Mouse (Mus musculus): Measurements from ENCODE around the gene Ssbp2.

Gene Ssbp2

DNA sequence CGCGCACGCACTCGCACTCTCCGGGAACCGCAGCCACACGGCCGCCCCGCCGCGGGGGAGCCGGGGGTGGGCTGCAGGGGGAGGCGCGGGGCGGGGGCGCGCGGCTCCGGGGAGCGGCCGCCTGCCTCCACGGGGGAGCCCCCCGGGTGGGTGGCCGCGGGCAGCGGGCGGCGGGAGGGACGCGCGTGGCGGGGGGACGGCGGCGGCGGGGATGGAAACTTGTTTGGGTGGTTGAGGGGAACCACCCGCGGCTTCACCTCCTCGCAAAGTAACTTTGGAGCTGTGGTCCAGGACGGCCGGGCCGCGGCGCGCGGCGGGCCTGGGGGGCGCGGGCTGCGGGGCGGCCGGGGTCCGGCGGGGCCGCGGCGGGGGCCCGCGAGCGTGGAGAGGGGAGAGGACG is 1.2 kb downstream of the Ssbp2 start:
- DNase-seq (ENCODE audit: low read depth, low spot score) = no peak

DNA sequence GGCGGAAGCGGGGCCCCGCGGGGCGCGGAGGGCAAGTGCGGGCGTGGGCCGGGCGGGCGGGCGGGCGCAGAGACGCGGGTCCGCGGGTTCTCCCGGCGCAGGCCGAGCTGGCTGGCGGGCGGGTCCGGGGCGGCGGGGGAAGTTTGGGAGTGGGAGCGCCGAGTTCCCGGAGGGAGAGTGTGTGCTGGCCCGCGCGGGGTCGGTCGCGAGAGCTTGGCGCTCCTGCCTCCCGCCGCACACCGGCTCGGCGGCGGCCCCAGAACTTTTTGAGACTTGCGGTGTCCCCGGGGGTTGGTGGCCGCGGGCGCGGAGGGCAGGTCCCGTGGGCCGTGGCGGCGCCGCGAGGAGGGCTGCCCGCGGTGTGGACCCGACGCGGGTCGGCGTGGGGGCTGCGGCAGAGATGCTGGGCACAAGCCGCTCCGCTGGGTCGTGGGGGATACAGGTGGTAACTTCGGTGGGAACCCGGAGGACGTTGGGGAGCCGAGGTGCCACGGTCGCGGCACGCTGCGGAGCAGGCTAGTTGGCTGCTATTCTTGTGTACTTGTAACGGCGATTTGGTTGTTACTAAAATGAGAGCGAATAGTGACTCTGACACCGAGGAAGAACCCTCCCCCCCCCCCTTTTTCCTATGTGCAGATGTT is 1.7 kb downstream of the Ssbp2 start:
- no peak for DNase-seq (ENCODE audit: low read depth, low spot score)

DNA sequence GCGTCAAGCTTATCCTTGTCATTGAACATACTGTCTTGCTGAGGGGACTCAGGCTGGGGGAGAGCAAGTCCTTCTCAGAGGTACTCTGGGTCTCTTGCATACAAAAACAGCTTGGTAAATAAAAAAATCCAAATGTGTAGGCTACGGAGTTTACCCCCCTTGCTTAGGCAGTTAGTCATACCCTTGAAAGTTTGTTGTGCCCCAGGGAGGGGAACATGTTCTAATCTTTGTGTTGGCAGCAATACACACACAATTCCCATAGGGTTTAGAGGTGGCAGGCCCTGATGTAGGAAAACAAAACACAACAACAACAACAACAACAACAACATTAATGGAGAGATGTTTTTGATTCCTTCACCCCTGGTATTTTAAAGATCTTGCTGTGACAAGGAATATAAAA is 2.3 kb downstream of the Ssbp2 start:
- no peak for DNase-seq (ENCODE audit: low read depth, low spot score)

DNA sequence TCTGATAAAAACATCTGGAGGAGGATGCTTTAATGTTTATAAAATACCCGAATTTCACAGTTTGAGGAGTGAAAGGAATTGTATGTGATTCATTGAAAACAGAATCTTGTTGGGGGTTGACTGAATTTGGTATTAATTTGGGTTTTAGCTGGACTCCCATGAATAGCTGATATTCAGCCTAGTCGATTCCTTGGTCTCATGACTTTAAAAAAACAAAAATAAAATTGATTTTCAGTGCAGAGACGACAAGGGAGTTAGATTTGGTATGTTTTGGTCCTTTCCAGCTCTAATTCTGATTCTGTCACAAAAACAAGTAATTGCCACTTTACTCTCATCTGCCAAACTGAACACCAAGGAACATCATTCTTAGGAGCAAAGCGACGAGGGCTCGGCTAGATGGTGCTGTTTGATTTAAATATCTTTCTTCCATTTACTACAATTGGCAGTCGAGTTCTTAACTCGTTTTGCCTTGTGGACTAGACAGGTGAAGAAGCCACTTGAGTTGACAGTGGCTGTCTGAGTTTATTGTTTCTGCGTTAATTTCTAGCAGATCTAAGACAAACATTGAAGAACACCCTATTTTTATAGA is 2.9 kb downstream of the Ssbp2 start:
- no peak for DNase-seq (ENCODE audit: low read depth, low spot score)

DNA sequence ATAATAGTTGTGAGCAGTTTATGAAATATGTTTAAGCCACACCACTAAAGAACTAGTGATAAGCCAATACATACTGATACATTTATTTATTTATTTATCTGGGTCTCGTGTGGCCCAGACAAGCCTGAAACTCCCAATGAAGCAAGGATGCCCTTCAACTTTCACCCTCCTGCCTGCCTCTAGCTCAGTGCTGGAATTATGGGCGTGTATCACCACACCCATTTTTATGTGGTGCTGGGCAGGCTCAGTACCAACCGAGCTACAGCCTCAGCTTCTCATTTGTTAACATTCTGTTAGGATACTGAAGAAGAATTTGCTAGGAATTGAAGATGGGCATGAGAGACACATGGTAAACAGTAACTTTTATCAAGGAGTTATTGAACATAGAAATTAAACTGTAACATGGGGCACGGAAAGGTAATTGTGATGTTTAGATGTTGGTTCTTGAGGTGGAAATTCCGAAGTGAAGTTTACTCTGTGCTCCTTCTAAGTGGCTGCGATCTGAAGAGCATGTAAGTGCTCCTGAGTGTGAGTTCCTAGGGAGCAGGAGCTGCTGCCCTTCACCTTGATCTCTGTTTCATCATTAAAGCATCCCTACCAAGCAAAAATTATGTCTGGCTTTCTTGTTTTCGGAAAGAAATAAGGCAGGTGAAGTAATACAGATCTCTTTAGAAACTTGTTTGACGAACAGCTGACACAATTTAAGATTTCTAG is 5.1 kb downstream of the Ssbp2 start:
- DNase-seq (ENCODE audit: low read depth, low spot score) = no peak

DNA sequence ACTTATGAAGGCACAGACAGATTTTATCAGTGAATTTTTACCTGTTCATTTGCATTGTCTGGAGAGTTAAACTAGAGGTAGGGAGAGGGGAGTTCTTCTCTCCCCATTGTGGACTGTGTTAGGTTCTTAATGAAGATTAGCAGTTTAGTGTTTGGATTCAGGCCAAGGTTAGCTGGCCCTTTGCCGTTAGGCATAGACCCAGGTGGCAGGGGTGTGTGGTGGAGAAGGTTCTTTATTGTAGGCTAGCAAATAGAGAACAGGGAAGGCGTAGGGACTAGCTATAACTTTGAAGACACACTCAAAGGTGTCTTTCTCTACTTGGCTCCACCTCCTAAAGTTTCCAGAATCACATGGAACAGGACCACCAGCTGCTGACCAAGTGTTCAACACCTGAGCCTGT is 11.5 kb downstream of the Ssbp2 start:
- no peak for DNase-seq (ENCODE audit: low read depth, low spot score)

DNA sequence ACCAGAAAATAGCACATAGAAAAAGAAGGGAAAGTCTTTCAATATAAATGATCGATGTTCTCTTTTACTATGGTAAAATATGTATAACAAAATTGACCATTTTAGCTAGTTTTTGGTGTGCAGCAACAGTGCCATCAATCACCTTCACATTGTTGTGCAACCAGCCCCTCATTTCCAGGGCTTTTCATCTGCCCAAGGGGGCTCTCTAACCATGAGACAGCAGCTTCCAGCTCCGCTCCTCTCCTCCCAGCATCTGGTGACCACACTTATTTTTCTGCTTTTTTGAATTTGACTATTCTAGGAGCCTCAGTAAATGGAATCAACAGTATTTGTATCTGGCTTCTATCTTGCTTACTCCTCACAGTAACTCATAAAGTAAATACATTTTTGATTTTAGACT is 11.9 kb downstream of the Ssbp2 start:
- DNase-seq (ENCODE audit: low read depth, low spot score) = no peak

DNA sequence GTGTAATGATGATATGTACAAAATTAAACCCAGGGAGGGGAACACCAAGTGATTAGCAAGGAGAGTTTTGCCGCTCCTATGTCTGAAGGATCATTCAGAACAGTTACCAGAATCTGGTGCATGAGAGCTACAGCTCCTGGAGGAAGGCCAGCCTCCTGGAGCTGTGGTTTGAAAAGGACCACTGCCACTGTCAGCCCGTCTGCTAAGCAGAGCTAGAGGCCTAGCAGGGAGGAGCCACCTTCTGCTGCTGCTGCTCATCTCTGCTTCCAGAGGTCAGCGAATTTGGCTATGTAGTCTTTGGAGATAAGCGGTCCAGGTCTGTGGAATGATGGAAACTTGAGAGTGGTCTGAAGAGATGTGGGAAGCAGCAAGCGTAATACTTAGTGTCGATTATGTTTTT is 13.4 kb downstream of the Ssbp2 start:
- no peak for DNase-seq (ENCODE audit: low read depth, low spot score)

DNA sequence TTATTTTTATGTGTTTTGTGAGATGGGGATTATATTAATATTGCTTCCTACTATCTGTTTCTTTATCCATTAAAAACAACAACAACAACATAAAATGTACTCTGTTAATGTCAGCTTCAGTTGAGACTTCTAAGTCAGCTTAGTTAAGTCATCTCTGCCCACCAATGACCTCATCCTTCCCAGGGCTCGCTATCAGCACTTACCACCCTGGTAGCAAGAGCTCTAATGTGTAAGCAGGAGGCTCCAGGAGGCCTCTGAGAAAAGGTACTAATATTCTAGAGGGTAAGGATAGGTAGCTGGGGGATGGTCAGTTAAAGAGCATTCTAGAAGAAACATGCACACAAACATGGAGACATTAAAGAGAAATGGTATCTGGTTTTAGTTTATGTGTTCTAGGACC is 13.9 kb downstream of the Ssbp2 start:
- DNase-seq (ENCODE audit: low read depth, low spot score) = no peak

DNA sequence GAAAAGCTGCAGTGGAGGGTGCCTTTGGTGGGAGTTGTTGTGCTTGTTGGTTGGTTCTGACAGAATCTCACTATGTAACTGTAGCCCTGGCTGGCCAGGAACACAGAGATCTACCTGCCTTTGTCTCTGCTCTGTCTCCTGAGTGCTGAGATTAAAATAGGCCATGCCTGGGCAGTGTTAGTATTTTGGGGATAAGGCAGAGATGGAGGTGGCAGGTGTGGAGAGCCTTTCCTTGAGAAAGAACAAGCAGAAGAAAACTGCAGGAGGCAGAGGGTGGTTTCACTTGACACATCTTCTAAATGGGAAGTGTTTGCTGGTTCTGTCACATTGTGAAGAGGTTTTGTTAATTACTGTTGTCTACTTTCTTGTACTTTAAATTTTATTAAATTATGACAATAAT is 15.8 kb downstream of the Ssbp2 start:
- DNase-seq (ENCODE audit: low read depth, low spot score) = no peak

DNA sequence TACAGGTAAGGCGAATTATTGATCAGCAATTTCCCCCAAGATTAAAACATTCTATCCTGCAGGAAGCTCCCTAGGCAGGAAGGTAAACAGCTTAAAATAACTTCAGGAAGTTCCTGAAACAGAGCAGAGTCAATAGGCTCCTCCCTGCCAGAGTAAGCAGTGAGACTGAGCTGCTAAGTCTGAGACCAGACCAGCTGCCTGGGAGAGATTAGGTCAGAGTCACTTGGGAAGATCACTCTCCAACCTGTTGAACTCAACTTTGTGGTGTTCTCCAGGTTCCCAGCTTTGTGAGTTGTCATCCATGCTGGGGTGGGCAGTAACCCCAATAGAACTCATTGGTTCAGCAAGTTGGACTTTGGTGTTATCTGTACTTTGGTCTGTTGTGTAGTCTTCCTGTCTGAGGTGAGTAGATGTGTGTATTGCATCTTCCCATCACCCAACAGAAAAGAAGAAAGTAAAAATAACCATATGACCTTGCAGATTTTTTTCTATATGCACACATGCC is 16.6 kb downstream of the Ssbp2 start:
- no peak for DNase-seq (ENCODE audit: low read depth, low spot score)

DNA sequence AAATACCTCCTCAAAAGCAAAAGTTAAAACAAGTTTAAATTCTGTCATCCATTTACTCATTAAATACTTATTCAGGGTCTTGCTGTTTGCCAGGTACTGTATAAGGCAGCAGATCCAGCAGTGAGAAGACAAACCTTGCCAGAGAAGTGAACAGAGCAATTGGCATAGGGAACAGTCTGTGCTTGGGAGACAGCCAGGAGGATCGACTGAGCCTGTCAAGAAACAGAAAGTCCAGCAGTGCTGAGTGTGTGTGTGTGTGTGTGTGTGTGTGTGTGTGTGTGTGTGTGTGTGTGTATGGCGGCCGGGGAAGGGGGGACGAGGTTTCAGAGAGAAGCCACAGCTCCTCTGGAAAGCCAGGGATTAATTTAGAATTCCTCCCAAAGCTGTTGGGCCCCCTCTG is 17.9 kb downstream of the Ssbp2 start:
- DNase-seq (ENCODE audit: low read depth, low spot score) = no peak

DNA sequence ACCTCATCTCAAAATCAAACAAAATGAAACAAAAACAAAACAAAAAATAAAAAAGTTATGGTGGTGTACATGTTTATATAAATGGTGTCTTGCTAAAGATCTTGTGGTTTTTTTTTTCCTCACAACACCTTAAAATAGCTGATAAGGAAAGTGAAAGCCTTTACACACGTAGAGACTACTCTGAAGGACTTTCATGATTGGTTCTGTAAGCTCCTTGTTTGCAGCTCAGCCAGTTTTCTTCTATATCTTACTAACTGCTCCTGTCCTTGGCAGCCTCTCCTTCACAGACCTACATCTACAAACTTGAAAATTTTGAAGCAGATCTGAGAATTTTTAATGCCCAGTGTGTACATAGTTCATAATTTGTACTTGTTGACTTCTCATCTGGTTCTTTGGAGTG is 24.2 kb downstream of the Ssbp2 start:
- DNase-seq (ENCODE audit: low read depth, low spot score) = no peak

DNA sequence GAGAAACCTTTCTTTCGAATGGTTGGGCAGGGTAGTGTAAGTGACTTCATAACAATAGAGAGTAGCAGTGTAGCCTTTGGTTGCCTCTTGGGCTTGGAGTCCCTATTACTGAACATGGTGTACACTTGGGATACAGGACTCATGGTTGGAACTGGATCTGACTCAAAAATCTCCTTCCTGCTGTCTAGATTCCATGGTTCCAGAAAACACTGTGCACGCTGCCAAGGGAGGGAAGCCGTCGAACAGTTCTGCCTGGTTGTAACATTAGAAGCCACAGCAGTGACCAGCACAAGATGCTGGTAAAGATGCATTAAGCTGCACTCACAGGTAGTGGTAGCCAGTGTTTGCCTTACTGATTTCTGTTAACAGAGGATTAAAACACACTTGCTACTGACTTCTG is 32.0 kb downstream of the Ssbp2 start:
- DNase-seq (ENCODE audit: low read depth, low spot score) = no peak

DNA sequence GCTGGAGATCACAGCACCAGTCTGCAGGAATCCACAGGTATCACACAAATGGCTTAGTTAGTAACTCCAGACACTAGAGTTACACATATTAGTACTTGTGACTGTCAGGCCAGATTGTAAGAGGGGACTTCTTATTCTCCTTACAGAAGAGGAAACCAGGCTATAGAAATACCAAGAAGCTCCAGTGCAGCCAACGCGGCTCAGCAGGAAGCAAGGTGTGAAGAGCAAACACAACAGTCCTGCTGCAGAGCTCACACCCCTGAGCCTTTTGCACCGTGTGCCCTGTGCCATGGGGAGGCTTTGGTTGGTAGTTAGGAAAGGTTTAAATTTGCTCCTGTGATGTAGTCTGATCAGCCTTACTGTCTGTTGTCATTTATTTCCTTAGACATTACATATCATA is 37.0 kb downstream of the Ssbp2 start:
- no peak for DNase-seq (ENCODE audit: low read depth, low spot score)

DNA sequence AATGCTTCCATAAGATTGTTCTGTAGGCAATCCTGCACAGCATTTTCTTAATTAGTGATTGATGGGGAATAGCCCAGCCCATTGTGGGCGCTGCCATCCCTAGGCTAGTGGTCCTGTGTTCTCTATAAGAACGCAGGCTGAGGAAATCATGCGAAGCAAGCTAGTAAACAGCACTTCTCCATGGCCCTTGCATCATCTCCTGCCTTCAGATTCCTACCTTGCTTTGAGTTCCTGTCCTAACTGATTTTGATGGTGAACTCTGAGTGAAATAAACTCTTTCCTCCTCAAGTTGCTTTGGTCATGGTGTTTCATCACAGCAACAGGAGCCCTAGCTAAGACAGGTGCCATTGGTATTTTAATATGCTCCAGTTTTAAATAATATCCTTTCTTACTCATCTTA is 41.7 kb downstream of the Ssbp2 start:
- no peak for DNase-seq (ENCODE audit: low read depth, low spot score)

DNA sequence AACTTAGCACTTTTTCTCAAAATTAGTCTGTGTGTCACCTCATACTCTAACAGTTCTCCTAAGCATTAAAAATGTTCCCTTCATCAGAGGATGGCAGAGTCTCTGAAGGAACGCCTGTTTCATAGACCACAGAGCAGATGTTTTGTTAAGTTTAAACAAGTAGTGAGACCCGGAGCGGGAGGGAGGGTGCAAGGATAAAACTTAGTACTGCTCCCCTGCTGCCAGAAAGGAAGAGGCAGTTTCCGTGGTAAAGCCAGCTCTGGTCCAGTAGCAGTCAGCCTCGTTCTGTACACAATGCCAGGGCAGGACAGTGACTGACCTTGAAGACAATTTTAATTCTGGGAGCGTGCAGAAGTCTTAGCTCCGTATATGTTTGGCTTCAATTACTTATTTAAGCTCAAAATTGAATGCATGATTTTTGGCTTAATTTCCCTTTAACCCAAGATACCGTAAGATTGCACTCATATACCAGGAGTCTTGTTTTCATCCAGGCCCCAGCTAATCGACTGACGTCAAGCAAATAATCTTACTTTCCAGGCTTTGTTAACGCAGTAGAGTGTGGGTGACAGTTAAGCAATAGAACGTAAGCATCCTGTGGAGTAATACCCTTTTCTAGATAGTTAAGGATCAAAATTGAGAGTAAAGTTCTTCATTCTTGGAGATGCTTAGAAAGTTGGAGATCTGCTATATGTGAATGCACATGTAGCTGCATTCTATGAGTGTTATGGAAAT is 42.7 kb downstream of the Ssbp2 start:
- no peak for DNase-seq (ENCODE audit: low read depth, low spot score)

DNA sequence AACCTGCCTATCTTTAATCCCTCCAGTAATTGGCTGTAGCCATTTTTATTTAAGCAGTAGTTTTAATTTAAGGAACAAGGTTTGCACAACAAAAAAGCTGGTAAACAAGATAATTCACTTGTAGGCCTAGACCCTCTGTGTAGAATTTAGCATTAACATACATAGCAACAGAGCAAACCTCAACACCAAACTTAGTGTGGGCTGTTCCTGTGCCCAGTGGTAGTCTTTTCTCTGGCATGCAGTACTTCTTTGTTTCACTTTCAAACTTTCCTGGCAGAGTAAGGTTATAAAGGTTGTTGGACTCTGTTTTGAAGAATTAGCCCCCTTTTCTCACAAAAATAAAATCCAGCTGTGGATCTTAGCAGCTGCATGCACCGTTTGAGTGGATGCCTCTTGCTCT is 48.9 kb downstream of the Ssbp2 start:
- no peak for DNase-seq (ENCODE audit: low read depth, low spot score)

DNA sequence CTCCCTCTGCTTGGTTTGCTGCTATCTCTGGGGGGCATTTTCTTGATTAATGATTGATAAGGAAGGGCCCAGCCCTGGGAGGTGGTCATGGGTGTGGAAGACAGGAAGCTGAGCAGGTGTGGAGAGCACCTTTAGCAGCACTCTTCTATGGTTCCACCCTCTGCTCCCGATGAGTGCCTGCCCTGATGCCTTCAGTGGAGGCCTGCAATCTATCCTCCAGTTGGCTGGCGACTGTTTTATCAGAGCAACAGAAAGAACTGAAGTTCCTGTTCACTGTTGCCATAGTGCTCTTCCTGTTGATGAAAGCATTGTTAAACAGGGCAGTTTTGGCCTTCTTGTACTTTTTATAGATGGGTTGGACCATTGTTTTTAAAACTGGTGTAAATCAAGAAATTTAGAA is 49.4 kb downstream of the Ssbp2 start:
- no peak for DNase-seq (ENCODE audit: low read depth, low spot score)

DNA sequence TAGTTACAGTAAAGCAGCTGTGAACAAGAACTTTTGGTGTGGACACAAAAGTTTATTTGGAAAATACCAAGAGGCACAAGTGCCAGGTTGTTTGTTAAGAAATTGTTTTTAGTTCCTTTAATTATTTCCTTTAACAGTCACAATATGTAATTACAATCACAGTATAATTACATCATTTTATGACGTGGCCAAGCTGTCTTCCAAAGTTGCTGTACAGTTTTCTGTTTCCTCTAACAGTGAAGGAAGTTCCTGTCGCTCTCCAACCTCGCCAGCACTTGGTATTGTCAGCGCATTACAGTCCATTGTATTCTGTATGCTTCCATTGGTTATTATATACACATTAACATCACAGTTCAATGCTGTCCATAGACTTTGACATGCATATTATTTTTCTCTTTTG is 54.9 kb downstream of the Ssbp2 start:
- no peak for DNase-seq (ENCODE audit: low read depth, low spot score)

DNA sequence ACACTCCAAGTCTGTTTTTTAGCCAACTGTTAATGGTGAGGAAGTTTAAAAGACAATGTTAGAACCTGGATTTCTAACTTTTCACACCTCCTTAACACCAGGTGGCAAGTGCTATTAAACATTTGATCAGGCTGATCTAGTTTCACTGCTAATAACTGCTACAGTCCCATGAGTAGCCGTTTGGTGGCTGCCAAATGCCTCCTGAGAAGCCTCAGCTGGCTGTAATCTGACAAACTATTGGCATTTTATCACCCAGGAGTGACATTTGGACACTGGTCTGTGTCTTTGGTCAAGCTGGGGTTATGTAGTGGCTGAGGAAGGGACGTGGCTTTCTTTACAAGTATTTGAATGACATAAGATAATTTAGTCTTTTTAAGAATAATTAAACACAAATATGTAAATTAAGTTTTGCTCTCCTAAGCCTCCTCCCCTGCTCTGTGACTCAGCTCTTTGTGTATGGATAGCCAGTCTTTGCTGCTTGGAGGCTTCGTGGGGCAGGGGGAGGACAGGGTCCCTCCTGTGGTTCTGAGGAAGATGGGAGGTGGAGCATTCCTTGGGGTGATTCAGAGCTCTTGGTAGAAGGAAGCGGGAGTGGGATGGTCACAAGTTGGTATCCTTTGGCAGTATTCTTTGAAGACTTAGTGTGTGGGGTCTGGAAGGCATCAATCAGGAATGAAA is 60.1 kb downstream of the Ssbp2 start:
- no peak for DNase-seq (ENCODE audit: low read depth, low spot score)

DNA sequence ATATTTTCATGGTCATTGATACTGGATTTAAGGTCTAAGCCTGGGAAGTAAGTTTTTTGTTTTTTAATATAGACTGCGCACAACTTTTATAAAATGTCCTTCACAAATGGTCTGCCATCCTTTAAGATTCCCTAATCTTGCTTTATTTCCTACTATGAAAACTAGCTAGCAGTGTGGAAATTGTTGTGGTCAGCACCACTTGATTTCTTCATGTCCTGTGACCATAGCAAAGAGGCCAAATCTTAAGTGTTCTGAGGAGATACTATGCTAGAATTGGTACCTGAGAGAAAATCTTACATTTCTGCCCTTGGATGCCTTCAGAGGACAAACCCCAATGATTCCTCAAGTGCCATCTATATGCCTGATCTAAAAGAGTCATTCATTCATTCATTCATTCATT is 60.9 kb downstream of the Ssbp2 start:
- no peak for DNase-seq (ENCODE audit: low read depth, low spot score)

All from embryo, embryonic 11.5 days (tissue).